Mouse (Mus musculus) central nervous system, embryonic 18 days (tissue): ENCODE data around the gene Bri3. TPM values are rescaled to one million over a fixed set of nuclear protein-coding genes. Genes with fewer than 3 reads are reported as not detected.

Experiments used
- polyA plus RNA-seq: library from polyadenylated mRNA; depleted of rRNA; stranded (reverse); fragments of >200 nt; gene quantifications from 2 replicates; pipeline ENCODE4 v1.2.3, GENCODE M21; 2012; rRNA removed

The Bri3 gene
- polyA plus RNA-seq = 80.5 and 84.0 TPM in 2 replicates

GRCm38 (mm10) chr5:144243901-144244487 lies at the start of gene Bri3:
TSS of gene Bri3 (plus strand) at chr5:144244437.

GRCm38 (mm10) chr5:144223503-144223862 lies 20.8 kb upstream of the Bri3 start, which contains the start of gene Tecpr1:
TSS of gene Tecpr1 (minus strand) at chr5:144223615.

GRCm38 (mm10) chr5:144357881-144358591 lies 113.8 kb downstream of the Bri3 start, which contains the start of gene Baiap2l1:
TSS of gene Baiap2l1 (minus strand) at chr5:144358112.

Other genes starting within 250 kb of the Bri3 start
- 53.2 and 54.8 TPM in 2 replicates for gene Ccz1, start 229.6 kb upstream of the Bri3 start, polyA plus RNA-seq
- 0.32 and 0.68 TPM in 2 replicates for gene Ocm, start 217.8 kb upstream of the Bri3 start, polyA plus RNA-seq
- 18.7 and 23.6 TPM in 2 replicates for gene Lmtk2, start 144.0 kb upstream of the Bri3 start, polyA plus RNA-seq
- 0.09 and 0.13 TPM in 2 replicates for gene Bhlha15, start 54.2 kb upstream of the Bri3 start, polyA plus RNA-seq
- 50.9 and 53.3 TPM in 2 replicates for gene Tecpr1, start 20.8 kb upstream of the Bri3 start, polyA plus RNA-seq
- gene Baiap2l1, start 113.7 kb downstream of the Bri3 start, polyA plus RNA-seq = 0.48 and 0.52 TPM in 2 replicates